Mouse (Mus musculus) NIH3T3 (cell line): ENCODE measurements at regions not wholly inside any gene's neighbourhood (a gene's known extent, or its start where the extent isn't known, plus 50 kb on each side); places are given as distances from the start of the nearest gene placed in this dataset.

ENCODE experiments used
- DNase-seq: peaks from one replicate; pipeline ENCODE4 v3.0.0-alpha.2; 2012; ENCODE audit warnings: low read depth

DNA sequence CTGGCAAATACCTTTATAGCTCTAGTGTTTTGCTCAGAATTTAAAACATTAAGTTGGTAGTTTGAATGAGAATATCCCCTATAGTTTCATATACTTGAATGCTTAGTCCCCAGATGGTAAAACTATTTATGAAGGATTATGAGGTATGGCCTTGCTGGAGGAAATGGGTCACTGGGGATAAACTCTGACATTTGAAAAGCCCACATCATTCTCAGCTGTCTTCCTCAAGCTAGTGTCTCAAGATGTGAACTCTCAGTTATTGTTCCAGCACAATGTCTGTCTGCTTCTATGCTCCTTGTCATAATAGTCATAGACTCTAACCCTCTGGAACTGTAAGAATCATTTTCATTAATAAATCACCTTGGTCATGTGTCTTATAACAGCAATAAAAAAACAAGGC lies 2004.1 kb upstream of the Gm8797 start:
- DNase-seq: no peak

DNA sequence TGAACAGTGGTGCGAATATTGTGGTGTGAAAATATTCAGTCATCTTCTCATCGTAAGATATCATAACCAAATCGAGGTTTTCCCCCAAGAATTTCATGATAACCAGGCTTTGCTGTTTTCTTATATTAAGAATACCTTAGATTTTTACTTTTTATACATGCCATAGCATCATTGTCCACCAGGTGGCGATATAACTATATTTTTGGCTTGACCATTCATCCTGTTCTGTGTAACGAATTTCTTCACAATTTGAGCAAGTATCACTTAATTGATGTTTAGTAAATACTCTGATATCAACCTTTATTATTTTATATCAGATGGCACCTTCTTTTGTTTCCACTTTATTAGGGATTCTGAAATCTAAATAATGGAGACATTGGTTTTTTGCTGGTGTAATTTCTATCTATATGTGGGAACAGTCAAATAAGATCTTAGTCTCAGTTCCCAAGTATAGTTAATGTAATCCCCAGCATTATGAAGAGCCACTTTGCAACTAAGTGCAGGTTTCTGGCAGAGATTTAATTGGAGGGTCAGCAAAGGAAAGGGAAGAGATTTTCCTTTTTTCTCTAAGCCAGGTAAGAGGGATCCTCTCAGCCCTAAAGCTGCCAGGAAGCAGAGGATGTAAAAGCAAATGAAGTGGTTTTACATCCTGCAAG lies 1998.9 kb upstream of the Gm8797 start:
- peak; percentile 72 for DNase-seq

DNA sequence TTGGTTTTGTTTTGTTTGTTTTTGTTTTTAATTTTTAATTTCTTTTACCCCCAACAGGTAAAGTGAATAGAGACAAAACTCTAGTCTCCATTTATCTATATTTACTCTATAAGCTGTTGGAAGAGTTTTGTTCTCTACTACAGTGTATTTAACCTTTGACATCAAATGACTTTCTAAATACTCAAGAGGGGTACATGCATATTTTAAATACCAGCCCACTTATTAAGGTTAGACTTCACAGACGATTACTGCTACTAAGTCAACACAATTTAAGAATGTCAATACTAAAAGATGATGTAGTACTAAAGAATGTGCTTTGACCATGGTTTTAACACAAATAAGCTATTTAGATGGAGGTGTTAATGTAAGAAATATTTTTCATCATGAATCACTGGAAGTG lies 1989.3 kb upstream of the Gm8797 start:
- no peak for DNase-seq

DNA sequence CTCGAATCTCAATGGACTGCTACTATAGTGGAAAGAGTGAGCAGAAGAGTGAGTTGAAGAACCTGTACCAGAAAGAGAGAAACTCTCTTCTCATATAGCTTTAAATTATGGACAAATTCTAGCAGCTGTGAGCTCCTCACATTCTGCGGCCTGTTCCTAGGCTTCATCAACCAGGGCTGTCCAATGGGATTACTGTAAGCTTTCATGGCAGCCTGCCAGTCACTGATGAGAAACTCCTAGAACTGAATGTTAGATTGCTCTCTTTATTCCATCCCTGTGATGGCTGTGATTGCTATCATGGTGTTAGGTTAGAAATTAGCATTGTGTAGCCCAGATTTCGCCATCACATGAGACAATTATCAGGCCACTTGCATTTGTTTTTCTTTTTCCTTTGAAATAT lies 1966.4 kb upstream of the Gm8797 start:
- peak; percentile 6 for DNase-seq

DNA sequence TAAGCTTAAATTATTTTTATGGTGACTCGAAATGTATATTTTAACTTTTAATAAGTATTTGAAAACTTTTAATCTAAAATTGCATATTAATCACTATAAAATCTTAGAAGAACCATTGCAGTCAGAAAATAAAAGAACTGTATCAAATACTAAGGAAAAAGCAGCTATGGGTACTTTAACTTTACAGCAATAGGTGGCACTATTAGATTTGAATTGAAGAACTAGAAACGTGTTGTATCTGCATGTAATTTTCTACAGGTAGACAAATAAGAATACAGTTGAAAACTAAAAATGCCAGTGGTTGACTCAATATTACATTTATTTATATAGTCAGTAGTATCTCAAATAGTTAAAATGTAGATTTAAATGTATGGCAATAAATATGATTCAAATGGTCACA lies 1964.6 kb upstream of the Gm8797 start:
- DNase-seq: no peak

DNA sequence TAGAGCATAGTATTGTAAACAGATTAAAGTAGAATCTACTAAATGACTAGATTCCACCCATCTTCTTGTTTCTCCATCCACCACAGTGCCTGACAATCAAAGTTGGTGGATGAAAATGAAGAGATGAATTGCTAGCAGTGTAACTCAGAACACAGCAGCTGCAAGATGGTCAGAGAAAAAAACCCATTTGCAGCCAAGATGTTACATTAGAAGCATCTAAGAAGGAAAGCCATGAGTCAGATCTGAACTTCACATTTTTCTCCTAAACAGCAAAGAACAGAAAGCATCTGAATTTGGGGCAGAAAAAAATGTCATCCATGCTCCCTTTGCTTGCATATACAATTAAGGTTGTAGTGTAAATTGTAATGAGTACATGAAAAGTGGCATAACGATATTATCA lies 1942.8 kb upstream of the Gm8797 start:
- DNase-seq: no peak

DNA sequence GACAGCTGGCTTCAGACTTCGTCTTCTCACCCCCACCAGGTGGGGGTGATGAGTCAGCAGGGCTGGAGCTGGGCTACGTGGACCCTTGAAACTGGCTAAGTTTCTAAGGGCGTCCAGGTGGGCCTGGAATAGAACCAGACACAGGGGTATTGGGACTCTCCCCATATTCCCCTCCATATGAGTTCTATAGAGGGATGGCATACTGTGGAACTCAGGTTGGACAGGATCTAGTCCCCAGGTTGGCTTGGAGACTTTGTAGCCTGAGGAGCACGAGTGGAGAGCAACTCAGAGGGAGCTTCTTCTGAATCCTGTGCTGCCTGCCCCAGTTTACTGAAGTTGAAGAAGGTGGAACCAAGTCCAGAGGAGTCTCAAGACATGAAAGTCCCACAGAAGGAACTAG lies 1921.6 kb upstream of the Gm8797 start:
- DNase-seq: no peak

DNA sequence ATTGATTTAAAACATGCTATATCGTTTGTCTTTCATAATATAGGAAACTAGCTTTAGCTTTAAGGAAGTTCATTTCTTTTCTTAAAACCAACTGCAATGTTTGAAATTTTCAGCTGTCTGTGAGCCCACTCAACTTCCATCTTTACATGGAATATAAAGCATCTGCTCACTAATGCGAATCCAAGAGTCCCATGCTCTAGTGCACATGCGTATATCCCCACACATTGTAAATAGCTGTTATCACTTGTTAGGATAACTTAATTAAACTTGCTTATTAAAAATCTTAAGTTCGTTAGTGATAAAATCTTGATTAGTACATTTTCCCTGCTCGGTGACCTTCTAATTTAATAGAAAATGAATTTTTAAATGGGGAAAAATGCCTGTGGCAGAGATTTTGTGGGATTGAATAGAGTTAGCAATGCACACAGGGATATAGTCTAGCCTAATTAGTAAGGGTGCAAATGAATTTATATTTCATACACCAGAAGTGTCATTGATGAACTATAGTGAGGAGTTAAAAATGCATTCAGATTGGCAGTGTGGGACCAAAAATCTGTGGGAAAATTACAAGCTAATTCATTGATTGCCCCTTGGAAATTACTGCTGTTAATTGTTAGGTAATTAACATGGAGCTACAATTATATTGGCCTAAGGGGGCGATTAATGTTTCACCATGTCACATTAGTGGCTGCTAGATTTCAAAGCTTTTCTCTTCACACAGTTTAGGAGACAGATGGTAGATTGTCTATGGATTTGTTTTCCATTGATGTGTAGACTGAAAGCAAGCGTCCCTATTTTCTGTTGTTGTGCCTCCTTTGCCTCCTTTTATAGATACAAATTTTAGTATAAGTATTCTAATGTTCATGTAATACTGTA lies 1919.0 kb upstream of the Gm8797 start:
- no peak for DNase-seq
